Mouse (Mus musculus): ENCODE measurements around the gene Cc2d1a. TPM values are rescaled to one million over a fixed set of nuclear protein-coding genes. Genes with fewer than 3 reads are reported as not detected.

The Cc2d1a gene
- polyA plus RNA-seq, 1 experiment from 2014 or later, result 20.1 TPM

GRCm38 (mm10) chr8:84178592-84178991, 30.9 kb upstream of the Cc2d1a start:
- DNase-seq (ENCODE audit: low spot score), result no peak

- DNase-seq (ENCODE audit: low spot score), result no peak
Measured at GRCm38 (mm10) chr8:84177405-84177804, 29.7 kb upstream of the Cc2d1a start.

GRCm38 (mm10) chr8:84176560-84176959, 28.8 kb upstream of the Cc2d1a start:
- DNase-seq (ENCODE audit: low spot score), result no peak

GRCm38 (mm10) chr8:84173861-84174260, 26.1 kb upstream of the Cc2d1a start:
- no peak for DNase-seq (ENCODE audit: low spot score)

GRCm38 (mm10) chr8:84170096-84170495, 22.4 kb upstream of the Cc2d1a start:
- DNase-seq (ENCODE audit: low spot score), result no peak

- DNase-seq (ENCODE audit: low spot score), result no peak
Measured at GRCm38 (mm10) chr8:84167696-84168095, 20.0 kb upstream of the Cc2d1a start.

GRCm38 (mm10) chr8:84157620-84158019, 9.9 kb upstream of the Cc2d1a start:
- no peak for DNase-seq (ENCODE audit: low spot score)

- DNase-seq (ENCODE audit: low spot score), result no peak
Measured at GRCm38 (mm10) chr8:84149181-84149580, 1.4 kb upstream of the Cc2d1a start.

GRCm38 (mm10) chr8:84148531-84148850, 755 bp upstream of the Cc2d1a start:
- DNase-seq (ENCODE audit: low spot score), result no peak

GRCm38 (mm10) chr8:84147324-84147766, 391 bp downstream of the Cc2d1a start:
- DNase-seq (ENCODE audit: low spot score), result no peak

- DNase-seq (ENCODE audit: low spot score), result no peak
Measured at GRCm38 (mm10) chr8:84144636-84145245, 3.0 kb downstream of the Cc2d1a start.

- DNase-seq (ENCODE audit: low spot score), result no peak
Measured at GRCm38 (mm10) chr8:84140838-84141237, 6.9 kb downstream of the Cc2d1a start.

GRCm38 (mm10) chr8:84137848-84138247, 9.9 kb downstream of the Cc2d1a start:
- DNase-seq (ENCODE audit: low spot score), result no peak

GRCm38 (mm10) chr8:84132225-84132624, 15.5 kb downstream of the Cc2d1a start:
- peak; percentile 53 for DNase-seq (ENCODE audit: low spot score)

- no peak for DNase-seq (ENCODE audit: low spot score)
Measured at GRCm38 (mm10) chr8:84130806-84131205, 16.9 kb downstream of the Cc2d1a start.

GRCm38 (mm10) chr8:84128277-84128676, 19.5 kb downstream of the Cc2d1a start:
- peak; percentile 72 for DNase-seq (ENCODE audit: low spot score)

- DNase-seq (ENCODE audit: low spot score), result peak; percentile 85
Measured at GRCm38 (mm10) chr8:84127202-84127901, 20.4 kb downstream of the Cc2d1a start.

GRCm38 (mm10) chr8:84126742-84127141, 21.0 kb downstream of the Cc2d1a start:
- no peak for DNase-seq (ENCODE audit: low spot score)

GRCm38 (mm10) chr8:84125656-84126055, 22.1 kb downstream of the Cc2d1a start, which contains the start of gene Podnl1:
Podnl1 (plus strand) TSS chr8:84125989.
- no peak for DNase-seq (ENCODE audit: low spot score)

- no peak for DNase-seq (ENCODE audit: low spot score)
Measured at GRCm38 (mm10) chr8:84122151-84122550, 25.6 kb downstream of the Cc2d1a start.

GRCm38 (mm10) chr8:84115646-84116045, 32.1 kb downstream of the Cc2d1a start:
- DNase-seq (ENCODE audit: low spot score), result no peak

GRCm38 (mm10) chr8:84106216-84107040, 41.3 kb downstream of the Cc2d1a start:
- DNase-seq (ENCODE audit: low spot score), result no peak
